8 mouse cellular contexts compared by ENCODE assay signal in the genomic region with DNA sequence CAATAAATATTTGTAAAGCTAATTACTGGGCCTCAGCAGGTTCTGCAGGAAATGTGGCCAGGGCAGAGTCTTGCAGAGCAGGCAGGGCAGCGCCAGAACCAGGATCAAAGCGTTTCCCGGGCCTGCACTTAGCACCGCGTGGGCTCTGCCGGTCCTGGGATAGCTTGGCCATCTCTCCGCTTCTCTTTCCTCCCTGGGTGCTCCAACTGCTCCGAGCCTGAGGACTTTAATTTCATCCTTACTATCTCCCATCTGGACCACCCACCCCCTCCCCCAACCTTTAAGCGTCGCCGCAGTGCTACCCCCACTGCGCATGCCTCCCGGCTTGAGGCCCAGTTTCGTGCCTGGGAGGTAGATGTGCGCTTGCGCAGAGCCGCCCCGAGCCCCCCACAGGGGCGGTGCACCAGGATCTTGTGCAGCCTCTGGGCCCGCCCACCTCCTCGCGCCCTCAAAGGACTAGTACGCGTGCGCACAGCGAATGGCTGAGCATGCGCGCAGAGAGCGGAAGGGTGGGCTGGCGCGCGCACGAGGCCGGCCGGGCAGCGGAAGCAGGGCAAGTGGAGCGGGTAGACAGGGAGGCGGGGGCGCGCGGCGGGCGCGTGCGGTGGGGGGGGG. TPM values are rescaled to one million over a fixed set of nuclear protein-coding genes. Genes with fewer than 3 reads are reported as not detected.
DNase-seq lines count a peak whose midpoint lies in the region; ATAC-seq lines count a peak whose summit lies in the region.

Gene Smarca4 (plus strand): TSS at position 553 of the 615 bp plus-strand sequence.

- peaks cover 14% of the 10 kb centered on the region for H3K4me1 ChIP-seq in hindbrain, embryonic 14.5 days (replicated peaks; ENCODE audit: control insufficient read depth, insufficient read depth, low read length)

- H3K4me2 ChIP-seq in hindbrain, embryonic 14.5 days (replicated peaks) = peak within 1 kb of the TSS; percentile 69

- 0 out of 2 replicates have a peak, but pooled peaks cover 5% of the 10 kb centered on the region for H3K36me3 ChIP-seq in hindbrain, embryonic 14.5 days (replicated peaks; ENCODE audit: control insufficient read depth, insufficient read depth)

- H3K27ac ChIP-seq in hindbrain, embryonic 14.5 days = peak within 1 kb of the TSS; percentile 99

- peak within 1 kb of the TSS; percentile 95 for H3K9ac ChIP-seq in hindbrain, embryonic 14.5 days

- peak within 1 kb of the TSS; percentile 77 for H3K4me3 ChIP-seq in hindbrain, embryonic 14.5 days (replicated peaks; ENCODE audit: low read length)

- under 1% methylated on average over 35 of the region's 45 CpGs for WGBS in hindbrain, embryonic 14.5 days

- H3K9me3 ChIP-seq in hindbrain, embryonic 14.5 days (ENCODE audit: control insufficient read depth, low read length) = no peaks in the 10 kb centered on the region

- no peaks in the 10 kb centered on the region for H3K27me3 ChIP-seq in hindbrain, embryonic 14.5 days (ENCODE audit: control insufficient read depth, insufficient read depth, low read length)

- ATAC-seq in hindbrain, embryonic 14.5 days (ENCODE audit: low FRiP score) = peak; percentile 92

- peak; percentile 98 for DNase-seq in R1 (ENCODE audit: low read depth, low spot score)
- DNase-seq in cerebellum, postnatal 25 days = peak; percentile 100
- DNase-seq in frontal cortex, postnatal 25 days (ENCODE audit: low spot score in 2 of 2) = peak; percentile 97 to 99
- peak; percentile 100 for DNase-seq in hindbrain, embryonic 14.5 days (ENCODE audit: low spot score)
- DNase-seq in layer of hippocampus, postnatal 36 days = peak; percentile 100
- peak; percentile 99 for DNase-seq in lung, postnatal 36 days
- peak; percentile 99 for DNase-seq in retina, postnatal 1 day
- peak; percentile 98 to 99 for DNase-seq in urinary bladder, adult 18-20 months (ENCODE audit: low spot score in 2 of 2)

RNA-seq across cellular contexts. Expression of gene Smarca4, which starts in this region (rescaled TPM):
- 136 and 138 TPM in 2 replicates for polyA plus RNA-seq in hindbrain, embryonic 14.5 days (2014; fragmentation: Nextera tagmentation; extraction: Ambion mirVana)
- 100 to 1,000 TPM; 115 to 116 TPM for total RNA-seq in layer of hippocampus, postnatal 36 days (2021)

Comparison
In these comparisons a context has a peak if more than half of its experiments do, and no peak if none do; other contexts are left out.
1. Peak in every context shown above with its lines: DNase-seq, ATAC-seq, H3K4me3 ChIP-seq and H3K27ac ChIP-seq.